Mouse (Mus musculus) thymus, postnatal 14 days (tissue): ENCODE results near the gene Bnc1.

ENCODE experiments used
- DNase-seq: peaks from one replicate; pipeline ENCODE4 v3.0.0; 2021

Bnc1 gene

GRCm38 (mm10) chr7:81992131-81993061 lies at the start of gene Bnc1:
Gene Bnc1, minus strand, starts transcription at chr7:81992292.
- peak; percentile 8 for DNase-seq

- DNase-seq, result no peak
Measured at GRCm38 (mm10) chr7:82033347-82033746, 41.3 kb upstream of the Bnc1 start.

DNA sequence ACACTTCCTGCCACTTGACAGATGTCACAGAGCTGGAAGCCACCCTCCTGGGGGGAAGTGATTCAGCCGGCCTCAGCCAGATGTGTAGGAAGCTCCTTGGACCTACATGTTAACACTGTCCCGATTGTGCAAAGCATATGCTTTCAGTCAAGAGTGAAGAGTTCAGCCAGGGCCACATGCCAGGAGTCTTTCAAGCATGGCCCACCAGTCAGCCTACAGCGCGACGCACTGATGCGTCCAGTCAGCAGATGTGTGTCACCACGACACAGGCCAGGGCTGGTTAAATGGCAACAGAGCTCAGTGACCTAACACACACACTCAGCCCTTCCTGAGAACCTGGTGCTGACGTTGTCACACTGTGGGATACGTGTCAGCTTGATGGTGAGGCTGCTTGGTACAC lies 37.6 kb upstream of the Bnc1 start:
- no peak for DNase-seq

DNA sequence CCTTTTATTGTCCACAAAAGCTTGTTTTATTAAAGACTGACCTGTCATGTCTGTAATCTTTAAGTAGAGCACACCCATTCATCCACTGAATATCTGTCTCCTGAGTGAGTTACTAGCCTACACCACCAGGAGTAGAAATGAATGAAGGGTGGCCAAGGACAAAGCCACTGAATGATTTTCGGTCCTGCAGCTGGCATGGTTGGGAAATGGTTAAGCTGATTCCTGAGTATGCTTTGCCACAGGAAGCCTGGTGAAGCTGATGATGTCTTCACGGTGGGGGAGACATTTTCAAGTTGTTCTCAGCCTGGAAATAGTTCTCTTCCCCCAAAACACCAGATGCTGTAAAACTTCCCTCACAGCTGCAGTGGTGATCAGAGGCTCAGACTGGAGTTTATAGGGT lies 33.7 kb upstream of the Bnc1 start:
- no peak for DNase-seq

DNA sequence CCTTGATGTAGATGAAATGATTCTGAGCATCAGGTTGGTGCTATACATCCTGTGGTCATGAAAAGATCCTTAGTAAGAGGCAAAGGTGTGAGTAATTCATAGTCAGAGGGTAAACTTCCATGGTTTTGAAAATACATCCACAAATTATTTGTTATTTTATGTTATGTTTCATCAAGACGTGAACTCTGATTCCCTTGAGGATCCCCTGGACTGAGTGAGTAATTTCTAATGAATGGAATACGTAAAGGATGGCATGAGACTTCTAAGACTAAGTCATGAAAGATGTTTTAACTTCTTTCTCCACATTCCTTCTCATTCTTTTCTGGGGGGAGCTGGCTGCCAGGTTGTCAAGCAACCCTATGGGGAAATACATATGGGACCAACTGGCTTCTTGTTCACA lies 31.6 kb upstream of the Bnc1 start:
- DNase-seq, result no peak

GRCm38 (mm10) chr7:82022404-82022803 lies 30.3 kb upstream of the Bnc1 start:
- no peak for DNase-seq

- DNase-seq, result no peak
Measured at GRCm38 (mm10) chr7:82018031-82018430, 25.9 kb upstream of the Bnc1 start.

- no peak for DNase-seq
Measured at GRCm38 (mm10) chr7:82016751-82017710, 24.9 kb upstream of the Bnc1 start.

DNA sequence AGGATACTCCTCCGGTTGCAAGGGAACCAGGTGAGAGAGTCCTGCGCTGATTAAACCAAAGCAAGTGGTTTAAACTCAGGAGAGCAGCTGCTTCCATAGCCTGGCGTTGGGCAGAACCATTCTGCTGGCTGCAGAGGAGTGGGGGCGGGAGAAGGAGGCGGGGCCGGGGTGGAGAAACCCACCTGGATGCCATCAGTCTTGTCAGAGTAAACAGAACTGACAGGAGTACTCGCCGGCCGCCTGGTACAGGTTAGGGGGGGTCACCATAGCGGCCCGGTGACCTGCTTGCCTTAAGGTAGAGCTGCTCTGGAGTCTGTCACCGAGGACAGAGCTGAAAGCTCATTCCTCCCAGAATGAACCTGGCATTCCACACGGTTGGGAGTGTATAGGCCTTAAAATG lies 20.4 kb upstream of the Bnc1 start:
- no peak for DNase-seq

DNA sequence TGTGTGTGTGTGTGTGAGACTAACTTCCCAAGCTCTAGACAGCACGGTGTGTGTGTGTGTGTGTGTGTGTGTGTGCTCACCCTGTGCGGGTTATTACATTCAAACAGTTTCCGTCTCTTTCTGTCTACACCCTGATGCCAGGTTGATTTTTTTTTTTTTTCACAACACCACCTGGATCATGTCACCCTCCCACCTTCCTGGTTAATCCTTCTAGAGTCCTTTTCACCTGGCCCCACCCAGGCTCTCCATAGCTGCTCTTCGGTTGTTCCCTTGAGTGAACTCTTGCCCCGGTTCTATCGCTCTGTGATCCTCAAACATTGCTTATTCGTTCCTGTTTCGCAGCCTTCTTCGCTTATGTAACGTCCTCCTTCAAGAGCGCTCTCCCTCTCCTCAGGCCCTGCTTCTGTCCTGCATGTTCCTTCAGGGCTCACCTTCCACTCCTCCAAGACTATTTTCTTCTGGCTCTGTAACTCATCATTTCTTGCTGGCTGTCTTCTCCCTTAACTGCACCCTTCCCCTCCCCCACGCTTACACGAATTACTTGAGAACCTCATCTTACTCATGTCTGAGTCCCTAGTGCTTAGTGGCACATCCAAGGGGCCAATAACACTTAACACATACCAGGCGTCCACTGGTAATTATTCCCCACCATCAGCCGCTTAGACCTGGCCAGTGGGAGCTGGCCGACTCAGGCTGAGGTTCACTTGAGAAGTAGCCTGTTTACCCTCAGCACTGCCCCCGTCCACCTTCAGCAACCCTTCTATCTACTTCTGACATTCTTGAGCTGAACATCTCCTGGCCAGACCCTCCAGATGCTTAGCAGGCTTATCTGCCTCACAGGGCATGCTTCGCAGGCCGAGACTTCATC lies 19.7 kb upstream of the Bnc1 start:
- DNase-seq, result no peak

DNA sequence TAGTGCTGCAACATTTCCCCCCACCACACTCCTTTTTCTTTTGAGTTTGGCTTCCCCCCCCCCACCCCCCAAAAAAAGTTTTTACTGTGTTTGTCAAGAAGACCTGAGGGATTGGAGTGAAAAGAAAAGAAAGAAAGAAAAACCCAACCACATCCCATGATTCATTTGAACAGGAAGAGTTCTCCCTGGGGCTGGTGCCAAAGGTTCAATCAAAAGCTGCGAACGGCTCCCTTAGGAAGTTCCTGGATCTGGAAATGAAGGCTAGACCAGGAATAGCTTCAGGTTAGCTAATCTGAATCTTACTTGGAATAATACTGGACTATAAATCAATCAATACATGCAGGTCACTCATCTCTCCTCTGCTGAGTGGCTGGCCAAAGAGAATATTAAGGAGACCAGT lies 15.1 kb upstream of the Bnc1 start:
- no peak for DNase-seq

DNA sequence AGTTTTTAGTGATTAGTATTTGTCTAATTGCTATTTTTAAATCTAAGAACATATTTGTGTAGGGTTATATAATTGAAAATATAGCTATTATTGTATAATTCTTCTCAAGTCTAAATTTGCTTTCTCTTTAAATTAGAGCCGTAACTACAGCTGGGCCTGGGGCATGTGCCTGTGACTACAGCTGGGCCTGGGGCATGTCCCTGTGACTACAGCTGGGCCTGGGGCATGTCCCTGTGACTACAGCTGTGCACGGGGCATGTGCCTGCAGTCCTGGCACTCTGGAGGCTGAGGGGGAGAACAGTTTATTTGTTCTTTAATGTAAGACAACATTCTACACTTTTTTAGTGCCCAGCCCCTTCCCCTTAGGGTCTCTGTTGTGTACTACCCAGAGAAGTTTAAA lies 12.1 kb upstream of the Bnc1 start:
- DNase-seq, result no peak

GRCm38 (mm10) chr7:81999816-82000215 lies 7.7 kb upstream of the Bnc1 start:
- DNase-seq, result no peak

DNA sequence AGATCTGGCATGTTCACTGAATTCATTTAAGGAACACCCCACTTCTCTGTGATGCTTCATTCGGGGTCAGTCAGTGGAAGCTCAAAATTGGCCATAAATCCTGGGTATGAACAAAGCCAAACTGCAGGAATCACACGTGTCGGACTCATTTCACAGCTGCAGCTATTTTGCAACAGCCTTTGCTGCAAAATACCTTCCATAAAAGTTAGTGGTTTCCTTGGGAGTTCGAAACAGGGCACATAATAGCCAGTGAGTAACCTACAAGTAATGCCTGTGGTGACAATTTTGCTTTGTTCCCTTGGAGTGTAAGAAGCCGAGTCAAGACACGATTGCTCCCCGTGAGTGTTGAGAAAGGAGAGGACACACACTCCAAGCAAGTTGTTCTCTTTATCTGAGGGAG lies 7.3 kb upstream of the Bnc1 start:
- no peak for DNase-seq

DNA sequence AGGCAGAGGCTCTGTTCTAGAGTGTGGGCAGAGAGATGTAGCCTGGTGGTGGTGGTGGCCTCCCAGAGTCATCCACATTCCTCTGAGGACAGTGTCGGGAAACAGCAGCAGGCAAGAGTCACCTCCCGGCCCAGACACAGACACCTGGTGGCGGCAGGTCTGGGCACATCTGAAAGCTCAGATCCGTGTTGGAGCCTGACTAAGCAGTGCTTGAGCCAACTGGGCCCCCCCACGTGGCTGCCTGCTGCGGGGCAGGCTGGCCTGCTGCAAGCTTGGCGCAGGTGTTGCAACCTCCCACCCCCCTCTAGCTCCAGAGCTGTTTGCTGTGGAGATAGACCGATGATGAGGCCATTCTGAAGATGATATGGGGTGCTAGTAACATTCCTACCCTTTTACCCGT lies 3.9 kb upstream of the Bnc1 start:
- DNase-seq, result peak; percentile 10

GRCm38 (mm10) chr7:81995126-81995525 lies 3.0 kb upstream of the Bnc1 start:
- DNase-seq, result no peak

DNA sequence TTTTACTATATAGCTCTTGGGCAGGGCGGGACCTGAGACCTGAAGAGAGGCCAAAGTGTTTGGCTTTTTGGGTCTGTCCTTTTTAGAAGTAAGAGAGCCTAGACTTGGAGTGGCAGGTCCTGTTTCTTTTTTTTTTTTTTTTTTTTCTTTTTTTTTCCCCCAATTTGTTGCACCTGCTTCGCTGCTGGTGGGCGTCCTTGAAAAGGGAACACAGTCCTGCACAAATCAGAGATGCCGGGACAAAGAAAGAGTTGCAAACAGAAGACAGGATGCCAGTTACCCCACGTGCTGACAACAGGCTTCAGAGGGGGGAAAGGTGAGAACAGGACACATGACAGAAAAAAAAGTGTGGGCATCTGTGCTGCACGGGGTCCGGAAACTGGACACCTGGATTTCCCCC lies 1.0 kb upstream of the Bnc1 start:
- DNase-seq, result no peak

DNA sequence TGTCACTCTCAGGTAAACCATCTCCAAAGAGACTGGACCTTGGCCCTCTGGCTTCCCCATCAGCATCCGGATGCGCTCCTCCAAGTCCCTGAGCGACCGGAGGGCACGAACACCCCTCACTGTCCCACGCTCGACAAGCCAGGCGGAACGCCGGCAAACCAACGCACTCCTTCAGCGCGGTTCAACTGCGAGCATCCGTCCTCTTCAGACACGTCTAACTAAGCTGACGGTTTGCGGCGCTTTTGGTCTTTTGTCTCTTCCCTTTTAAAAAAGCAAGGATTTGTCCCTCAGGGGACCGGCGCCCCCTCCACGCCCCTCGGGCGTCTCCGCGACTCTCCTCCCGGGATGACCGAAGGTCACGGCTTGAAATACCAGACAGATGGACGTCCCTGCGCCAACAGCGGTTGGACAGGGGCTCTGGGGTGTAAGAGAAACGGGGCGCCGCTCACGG lies 456 bp downstream of the Bnc1 start:
- no peak for DNase-seq

DNA sequence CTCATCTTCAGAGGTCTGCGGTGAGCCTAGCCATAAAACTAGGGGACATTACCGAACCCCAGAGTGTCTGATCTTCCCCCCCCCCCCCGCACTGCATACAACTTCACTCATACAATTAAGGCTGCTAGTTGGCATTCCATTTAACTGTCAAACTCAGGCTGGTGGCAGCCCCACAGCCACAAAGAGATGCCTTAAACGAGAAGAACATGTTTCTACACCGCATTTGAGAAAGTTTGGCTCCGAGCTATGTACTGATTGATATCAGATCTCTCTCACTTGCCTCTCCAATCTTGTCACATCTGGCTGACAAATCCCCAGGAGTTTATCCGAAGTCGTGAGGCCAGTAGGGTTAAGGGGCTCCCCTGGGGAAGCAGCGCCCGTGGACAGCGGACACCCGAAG lies 976 bp downstream of the Bnc1 start:
- no peak for DNase-seq

GRCm38 (mm10) chr7:81983651-81984050 lies 8.4 kb downstream of the Bnc1 start:
- no peak for DNase-seq

- no peak for DNase-seq
Measured at GRCm38 (mm10) chr7:81978304-81978703, 13.8 kb downstream of the Bnc1 start.

- DNase-seq, result no peak
Measured at GRCm38 (mm10) chr7:81974616-81975015, 17.5 kb downstream of the Bnc1 start.

GRCm38 (mm10) chr7:81973939-81974338 lies 18.2 kb downstream of the Bnc1 start:
- no peak for DNase-seq
